Mouse (Mus musculus) lung, postnatal 4 days (tissue): ENCODE measurements around the gene Slc9a1.

Experiments
- DNase-seq, 2 experiments: peaks; one replicate each; pipeline ENCODE4 v3.0.0; 2021

The Slc9a1 gene

GRCm38 (mm10) chr4:133404256-133404655 lies 34.8 kb downstream of the Slc9a1 start:
- DNase-seq: no peak

DNA sequence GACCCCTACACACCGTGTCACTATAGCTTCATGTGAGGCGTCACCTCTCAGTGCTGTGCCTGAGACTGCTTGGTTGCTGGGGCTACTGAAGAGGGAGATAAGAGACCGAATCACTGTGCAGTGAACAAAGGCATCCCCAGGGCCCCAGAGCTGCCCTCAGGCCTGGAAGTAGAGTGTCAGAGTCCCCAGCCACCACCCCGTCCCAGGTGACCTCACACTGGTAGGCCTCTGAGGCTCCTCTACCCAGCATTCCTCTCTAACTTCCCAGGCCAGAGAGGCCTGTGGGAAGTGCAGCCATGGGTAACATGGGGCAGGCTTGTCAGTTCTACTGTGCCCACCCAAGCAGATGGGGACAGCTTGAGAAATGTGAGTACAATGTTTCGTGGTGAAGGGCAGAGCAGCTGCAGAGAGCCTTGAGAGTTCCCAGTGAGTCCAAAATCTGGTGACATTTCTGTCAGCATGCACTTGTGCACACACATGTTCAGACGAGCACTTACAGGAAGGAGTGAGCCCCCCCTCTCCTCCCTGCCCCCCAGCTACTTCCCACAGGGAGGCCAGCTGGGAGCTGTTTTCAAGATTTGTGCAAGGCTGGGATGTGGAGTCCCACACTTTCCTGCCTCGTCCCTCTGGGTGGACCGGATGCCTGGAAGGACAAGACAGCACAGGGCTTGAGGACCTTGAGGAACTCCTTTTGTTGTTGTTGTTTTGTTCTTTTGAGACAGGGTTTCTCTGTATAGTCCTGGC lies 37.0 kb downstream of the Slc9a1 start:
- no peak for DNase-seq

DNA sequence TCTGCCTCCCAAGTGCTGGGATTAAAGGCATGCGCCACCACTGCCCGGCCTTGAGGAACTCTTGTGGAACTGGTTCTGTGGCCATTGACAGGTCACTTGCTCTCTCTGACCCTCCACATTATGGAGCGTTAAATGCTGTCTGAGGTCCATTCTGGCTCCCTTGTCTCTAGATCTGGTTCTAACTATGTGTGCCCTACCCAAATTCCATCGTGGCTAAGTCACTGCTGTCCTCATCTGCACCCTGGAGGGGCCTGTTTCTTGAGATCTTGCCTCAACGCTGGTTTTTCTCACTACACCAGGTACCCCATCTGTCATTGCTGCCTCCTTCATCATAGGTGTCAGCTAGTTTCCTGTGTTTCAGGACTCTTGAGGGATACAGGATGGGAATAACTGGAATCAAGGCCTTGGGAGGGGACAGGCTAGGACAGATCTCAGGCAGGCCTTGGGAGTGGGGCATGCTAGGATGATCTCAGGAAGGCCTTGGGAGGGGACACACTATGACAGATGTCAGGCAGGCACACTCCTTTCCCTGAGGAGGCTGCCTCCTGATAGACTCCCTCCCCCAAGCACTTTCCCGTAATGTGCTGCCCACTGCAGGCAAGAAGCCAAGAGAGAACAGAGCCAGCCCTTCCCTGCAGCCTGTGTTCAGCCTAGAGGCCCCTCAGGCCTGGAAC lies 37.7 kb downstream of the Slc9a1 start:
- DNase-seq: peak; percentile 46 to 51

- DNase-seq: peak in 1 of 2 experiments; percentile 54
Measured at GRCm38 (mm10) chr4:133408006-133408405, 38.5 kb downstream of the Slc9a1 start.

- DNase-seq: no peak
Measured at GRCm38 (mm10) chr4:133410994-133411393, 41.5 kb downstream of the Slc9a1 start.

DNA sequence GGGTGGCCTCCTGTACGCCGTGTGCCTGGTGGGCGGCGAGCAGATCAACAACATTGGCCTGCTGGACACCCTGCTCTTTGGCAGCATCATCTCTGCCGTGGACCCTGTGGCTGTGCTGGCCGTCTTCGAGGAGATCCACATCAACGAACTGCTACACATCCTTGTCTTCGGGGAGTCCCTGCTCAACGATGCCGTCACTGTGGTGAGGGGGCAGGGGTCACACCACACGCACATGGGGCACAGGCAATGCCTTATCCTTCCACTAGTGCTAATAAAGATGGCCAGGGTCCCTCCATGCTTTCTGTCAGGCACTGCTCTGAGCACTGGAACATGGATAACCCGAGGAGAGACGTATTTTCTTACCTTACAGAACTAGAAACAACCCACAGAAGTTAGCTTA lies 42.6 kb downstream of the Slc9a1 start:
- no peak for DNase-seq

GRCm38 (mm10) chr4:133412575-133413540 lies 43.4 kb downstream of the Slc9a1 start:
- DNase-seq: no peak

DNA sequence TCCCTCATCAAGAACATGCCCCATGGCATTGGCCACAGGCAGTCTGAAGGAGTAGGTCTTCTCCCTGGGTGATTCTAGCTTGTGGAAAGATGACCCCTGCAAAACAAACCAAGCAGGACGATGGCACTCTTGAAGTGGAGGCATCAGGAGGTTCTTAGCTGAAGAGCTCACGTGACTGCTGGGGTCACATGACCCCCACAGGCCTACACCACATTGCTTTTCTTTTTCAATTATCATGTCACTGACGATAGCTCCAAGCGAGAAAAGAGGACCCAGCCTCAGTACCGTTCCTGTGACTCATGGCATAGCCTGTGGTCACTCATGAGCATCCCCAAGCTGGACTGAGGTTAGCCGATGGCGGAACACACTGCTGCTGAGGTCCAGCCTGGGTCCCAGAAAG lies 44.1 kb downstream of the Slc9a1 start:
- no peak for DNase-seq

DNA sequence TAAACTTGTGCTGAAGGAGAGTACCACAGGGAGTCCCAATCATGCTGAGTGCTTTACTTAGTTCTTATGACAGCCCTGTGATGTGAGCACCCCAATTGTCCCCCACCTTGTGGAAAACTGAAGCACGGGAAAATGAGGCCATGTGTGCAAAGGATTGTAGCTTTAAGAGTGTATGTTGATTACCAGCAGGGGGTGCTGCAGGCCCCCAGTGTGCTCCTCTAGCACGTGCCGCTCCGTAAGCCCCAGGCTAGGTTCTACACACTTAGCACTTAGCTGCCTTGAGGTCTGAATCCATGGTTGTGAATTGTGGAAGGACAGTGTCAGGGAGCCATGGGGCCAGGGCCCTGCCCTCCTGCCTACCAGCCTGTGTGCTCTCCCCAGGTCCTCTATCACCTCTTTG lies 45.4 kb downstream of the Slc9a1 start:
- no peak for DNase-seq

DNA sequence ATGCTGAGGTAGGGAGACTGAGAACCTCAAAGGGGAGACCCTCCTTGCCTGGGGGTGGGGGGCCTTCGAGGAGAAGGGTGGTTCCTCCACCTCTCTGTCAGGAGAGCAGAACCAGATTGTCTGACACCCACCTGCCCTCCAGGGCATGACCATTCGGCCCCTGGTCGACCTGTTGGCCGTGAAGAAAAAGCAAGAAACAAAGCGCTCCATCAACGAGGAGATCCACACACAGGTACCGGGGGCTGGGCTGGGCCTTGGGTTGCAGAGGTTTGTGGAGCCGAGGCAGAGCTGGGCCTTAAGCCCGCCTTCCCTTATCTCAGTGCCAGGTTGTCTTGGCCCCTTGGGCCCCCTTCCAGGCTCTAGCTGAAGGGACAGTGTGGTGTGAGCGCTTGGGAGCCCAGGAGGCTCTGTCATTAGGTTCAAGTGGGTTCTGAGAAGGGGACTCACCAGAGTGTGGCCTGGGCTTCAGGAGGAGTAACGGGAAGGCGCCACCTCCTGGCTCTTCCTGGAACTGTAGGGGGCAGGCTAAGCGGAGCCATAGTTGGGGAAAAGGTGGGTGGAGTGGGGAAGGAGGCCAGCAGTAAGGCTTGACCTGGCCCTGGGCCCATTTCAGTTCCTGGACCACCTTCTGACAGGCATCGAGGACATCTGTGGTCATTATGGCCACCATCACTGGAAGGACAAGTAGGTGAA lies 50.0 kb downstream of the Slc9a1 start:
- DNase-seq: peak; percentile 76 to 82

DNA sequence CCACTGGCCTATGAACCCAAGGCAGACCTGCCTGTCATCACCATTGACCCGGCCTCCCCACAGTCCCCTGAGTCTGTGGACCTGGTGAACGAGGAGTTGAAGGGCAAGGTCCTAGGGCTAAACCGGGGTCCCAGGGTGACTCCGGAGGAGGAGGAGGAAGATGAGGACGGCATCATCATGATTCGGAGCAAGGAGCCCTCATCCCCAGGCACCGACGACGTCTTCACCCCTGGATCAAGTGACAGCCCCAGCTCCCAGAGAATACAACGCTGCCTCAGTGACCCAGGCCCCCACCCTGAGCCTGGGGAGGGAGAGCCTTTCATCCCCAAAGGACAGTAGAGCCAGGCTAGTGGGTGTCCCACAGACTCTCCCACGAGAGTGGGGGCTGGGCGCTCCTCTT lies 52.5 kb downstream of the Slc9a1 start:
- no peak for DNase-seq

DNA sequence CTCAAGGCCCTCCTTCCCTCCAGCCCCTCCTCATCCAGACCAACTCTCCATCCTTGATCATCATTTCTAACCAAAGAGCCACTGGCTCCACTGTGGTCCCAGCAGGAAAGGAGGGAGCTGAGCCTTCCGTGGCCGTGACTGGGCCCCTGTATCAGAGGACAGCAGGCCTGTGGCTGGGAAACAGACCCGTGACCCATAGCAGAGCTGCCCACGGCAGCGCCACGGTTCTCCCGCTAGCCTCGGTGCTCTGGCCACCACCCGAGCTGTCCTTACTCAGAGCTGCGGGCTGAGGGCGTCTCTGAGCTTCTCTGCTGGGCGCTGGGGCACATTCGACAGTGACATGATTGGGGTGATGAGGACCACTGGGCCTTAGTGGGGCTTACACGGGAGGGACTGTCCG lies 53.1 kb downstream of the Slc9a1 start:
- DNase-seq: no peak

DNA sequence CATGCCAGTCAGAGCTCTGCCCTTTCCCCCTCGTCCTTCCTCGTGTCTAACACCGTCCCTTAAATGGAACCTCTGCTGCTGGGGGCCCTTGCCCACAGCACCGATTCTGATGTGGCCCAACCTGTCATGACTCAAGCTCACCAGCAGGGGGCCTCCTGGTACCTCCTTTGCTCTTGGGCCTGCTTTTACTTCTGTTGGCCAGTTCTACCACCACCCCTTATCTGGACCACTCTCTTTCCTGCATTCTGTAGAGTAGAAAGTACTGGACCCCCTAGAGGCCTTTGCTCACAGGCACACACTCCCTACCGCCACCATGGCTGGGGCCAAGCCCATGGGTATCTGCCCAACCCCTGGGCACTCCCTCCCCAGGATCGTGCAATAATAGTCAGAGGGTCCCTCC lies 53.6 kb downstream of the Slc9a1 start:
- peak in 1 of 2 experiments; percentile 67 for DNase-seq

- DNase-seq: no peak
Measured at GRCm38 (mm10) chr4:133423691-133424090, 54.2 kb downstream of the Slc9a1 start.

DNA sequence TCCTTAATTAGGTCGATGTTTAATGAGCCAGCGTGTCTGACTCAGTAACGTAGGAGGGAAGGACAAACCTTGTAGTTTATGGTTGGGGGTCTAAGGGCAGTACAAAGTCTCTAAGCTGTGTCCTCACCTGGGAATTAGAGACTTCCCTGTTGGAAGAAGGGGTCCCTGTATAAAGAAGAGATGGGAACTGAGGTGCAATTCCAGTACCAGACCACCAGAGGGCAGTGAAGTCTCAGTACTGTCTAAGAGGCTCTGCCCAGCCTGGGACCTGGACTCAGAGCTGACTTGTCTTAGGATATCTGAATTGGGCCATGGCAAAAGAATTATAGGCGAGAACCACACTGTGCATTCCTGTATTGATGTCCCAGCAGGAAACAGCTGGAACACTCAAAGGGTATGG lies 54.6 kb downstream of the Slc9a1 start:
- DNase-seq: peak in 1 of 2 experiments; percentile 76

- DNase-seq: no peak
Measured at GRCm38 (mm10) chr4:133426141-133426540, 56.6 kb downstream of the Slc9a1 start.

GRCm38 (mm10) chr4:133431508-133431907 lies 62.0 kb downstream of the Slc9a1 start:
- no peak for DNase-seq

GRCm38 (mm10) chr4:133432560-133433171 lies 63.2 kb downstream of the Slc9a1 start:
- DNase-seq: no peak

GRCm38 (mm10) chr4:133435921-133436320 lies 66.4 kb downstream of the Slc9a1 start:
- no peak for DNase-seq

DNA sequence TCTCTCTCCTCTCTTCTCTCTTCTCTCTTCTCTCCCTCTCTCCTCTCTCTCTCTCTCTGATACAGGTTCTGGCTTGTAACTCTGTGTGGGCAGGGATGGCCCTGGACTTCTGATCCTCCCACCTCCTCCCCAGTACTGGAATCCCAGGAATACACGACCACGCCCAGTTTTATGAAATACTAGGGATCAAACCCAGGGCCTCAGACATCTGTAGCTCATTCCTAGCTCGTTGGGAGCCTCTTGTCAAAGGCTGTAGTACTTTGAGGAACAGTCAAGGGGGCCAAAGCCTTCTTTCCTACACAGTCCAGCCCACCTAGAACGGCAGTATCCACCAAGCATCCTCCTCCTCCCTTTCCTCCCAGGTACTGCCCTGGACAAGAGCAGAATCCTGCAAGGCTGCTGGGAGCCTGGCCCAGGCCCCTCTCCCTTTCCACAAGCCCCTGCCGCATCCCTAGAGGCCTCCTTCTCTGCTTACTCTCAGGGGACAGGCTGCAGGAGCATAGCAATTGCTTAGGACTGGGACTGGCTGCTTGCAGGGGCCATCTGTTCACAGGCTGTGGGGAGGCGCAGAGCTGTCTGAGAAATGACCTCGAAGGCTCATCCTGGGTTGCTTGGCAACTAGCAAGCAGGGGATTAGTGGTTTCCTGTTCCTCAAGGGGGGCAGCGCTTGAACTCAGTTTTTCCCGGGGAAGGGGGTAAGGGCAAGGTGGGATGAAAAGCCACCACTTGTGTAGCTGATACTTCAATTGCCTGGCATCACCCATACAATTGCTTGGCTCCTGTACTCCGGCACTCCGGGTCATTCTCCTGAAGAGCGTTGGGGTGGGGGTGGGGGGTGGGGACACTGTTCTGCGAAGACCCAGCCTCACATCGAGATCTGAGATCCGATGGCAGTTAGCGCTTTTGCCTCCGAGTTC lies 70.2 kb downstream of the Slc9a1 start:
- DNase-seq: no peak

DNA sequence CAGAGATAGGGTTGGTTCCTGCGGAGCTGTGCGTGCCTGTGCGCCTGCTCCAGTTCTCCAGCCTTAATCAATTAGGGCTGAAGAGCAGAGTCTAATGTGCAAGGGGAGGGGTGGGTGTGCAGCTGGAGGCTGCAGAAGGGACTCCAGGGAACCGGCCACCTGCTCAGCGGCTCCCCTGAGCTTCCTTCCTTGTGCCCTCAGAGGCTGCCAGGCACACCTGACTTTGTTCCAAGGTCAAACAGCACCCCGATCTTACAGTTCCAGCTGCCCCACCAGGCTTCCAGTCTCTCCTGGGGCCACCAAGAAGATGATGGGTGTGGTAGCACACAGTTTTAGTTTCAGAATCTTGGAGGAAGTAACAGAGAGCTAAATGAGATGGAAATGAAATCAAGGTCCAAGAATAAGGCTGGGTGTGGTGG lies 70.9 kb downstream of the Slc9a1 start:
- DNase-seq: no peak
